Mouse (Mus musculus): ENCODE data around the gene Rbm14. TPM values are rescaled to one million over a fixed set of nuclear protein-coding genes. Genes with fewer than 3 reads are reported as not detected.
"Not testable (repeated sequence)": the region's sequence is repeated elsewhere in the genome, so short reads cannot be mapped to it uniquely, and the experiment has no call there.

Gene Rbm14
- polyA plus RNA-seq, 1 experiment from 2014 or later: 110 TPM

GRCm38 (mm10) chr19:4782891-4783290, 28.5 kb downstream of the Rbm14 start:
- no peak for ATAC-seq (ENCODE audit: insufficient number of reproducible peaks, insufficient read depth, low FRiP score, low TSS enrichment)

GRCm38 (mm10) chr19:4772785-4773184, 38.6 kb downstream of the Rbm14 start:
- Histone ChIP-seq H3K4me1 (no peaks in the 10 kb centered on the region), H3K9me3 (no peaks in the 10 kb centered on the region), H3K4me3 (no peak overlapping the region), H3K27ac (no peak overlapping the region), H3K27me3 (no peaks in the 10 kb centered on the region), H3K9ac (no peak overlapping the region), H3K36me3 (peaks cover 73% of the 10 kb centered on the region), H3K4me2 (replicated peaks) (no peak overlapping the region)
- ATAC-seq (ENCODE audit: insufficient number of reproducible peaks, insufficient read depth, low FRiP score, low TSS enrichment): no peak
- 82% methylated on average over 3 of the region's 3 CpGs for WGBS

More at GRCm38 (mm10) chr19:4782891-4783290, 28.5 kb downstream of the Rbm14 start:
- WGBS: 88% methylated on average over 2 of the region's 2 CpGs
- Histone ChIP-seq H3K9ac (no peak overlapping the region), H3K27ac (no peak overlapping the region), H3K4me3 (no peak overlapping the region), H3K9me3 (no peaks in the 10 kb centered on the region), H3K36me3 (peaks cover 78% of the 10 kb centered on the region), H3K4me1 (peaks cover 5% of the 10 kb centered on the region), H3K4me2 (replicated peaks) (no peak overlapping the region), H3K27me3 (no peaks in the 10 kb centered on the region)

GRCm38 (mm10) chr19:4767507-4768148, 43.8 kb downstream of the Rbm14 start:
- no peak overlapping the region for H3K4me2 ChIP-seq (replicated peaks)
- ATAC-seq (ENCODE audit: insufficient number of reproducible peaks, insufficient read depth, low FRiP score, low TSS enrichment): no peak
- no peak overlapping the region for H3K9ac ChIP-seq
- peaks cover 71% of the 10 kb centered on the region for H3K36me3 ChIP-seq
- no peaks in the 10 kb centered on the region for H3K4me1 ChIP-seq
- no peaks in the 10 kb centered on the region for H3K9me3 ChIP-seq
- H3K4me3 ChIP-seq: no peak overlapping the region
- 91% methylated on average over 12 of the region's 12 CpGs for WGBS
- H3K27me3 ChIP-seq: no peaks in the 10 kb centered on the region
- no peak overlapping the region for H3K27ac ChIP-seq

- no peak for ATAC-seq (ENCODE audit: insufficient number of reproducible peaks, insufficient read depth, low FRiP score, low TSS enrichment)
- H3K36me3 ChIP-seq: peaks cover 48% of the 10 kb centered on the region
- WGBS: 64% methylated on average over 1 of the region's 1 CpGs
- H3K4me3 ChIP-seq: no peak overlapping the region
- H3K27ac ChIP-seq: no peak overlapping the region
- H3K27me3 ChIP-seq: no peaks in the 10 kb centered on the region
- H3K9me3 ChIP-seq: no peaks in the 10 kb centered on the region
- no peak overlapping the region for H3K4me2 ChIP-seq (replicated peaks)
- H3K4me1 ChIP-seq: peaks cover 13% of the 10 kb centered on the region
- H3K9ac ChIP-seq: no peak overlapping the region
These were observed 48.6 kb downstream of the Rbm14 start for GRCm38 (mm10) chr19:4762876-4763275.

- WGBS: 93% methylated on average over 8 of the region's 8 CpGs
- ATAC-seq (ENCODE audit: insufficient number of reproducible peaks, insufficient read depth, low FRiP score, low TSS enrichment); H3K27me3 ChIP-seq; H3K9ac ChIP-seq; H3K9me3 ChIP-seq; H3K4me3 ChIP-seq; H3K27ac ChIP-seq; H3K4me2 ChIP-seq (replicated peaks): not testable (repeated sequence)
- peaks cover 33% of the 10 kb centered on the region for H3K36me3 ChIP-seq
- peaks cover 18% of the 10 kb centered on the region for H3K4me1 ChIP-seq
These were observed 50.9 kb downstream of the Rbm14 start for GRCm38 (mm10) chr19:4760544-4760943.

- Histone ChIP-seq H3K36me3 (peaks cover 16% of the 10 kb centered on the region), H3K4me3 (peak overlapping the region; percentile 66), H3K27me3 (no peaks in the 10 kb centered on the region), H3K4me1 (peaks cover 18% of the 10 kb centered on the region), H3K9ac (peak overlapping the region; percentile 87), H3K27ac (peak overlapping the region; percentile 97), H3K4me2 (replicated peaks) (peak overlapping the region; percentile 68), H3K9me3 (no peaks in the 10 kb centered on the region)
- ATAC-seq (ENCODE audit: insufficient number of reproducible peaks, insufficient read depth, low FRiP score, low TSS enrichment): no peak
- 5% methylated on average over 9 of the region's 9 CpGs for WGBS
These were observed 54.5 kb downstream of the Rbm14 start for GRCm38 (mm10) chr19:4756921-4757320.

GRCm38 (mm10) chr19:4756193-4756911, 55.1 kb downstream of the Rbm14 start, which contains the start of gene Rbm4b:
Gene Rbm4b, plus strand, starts transcription at chr19:4756497.
- peak within 1 kb of the TSS; percentile 68 for H3K4me2 ChIP-seq (replicated peaks)
- peak within 1 kb of the TSS; percentile 97 for H3K27ac ChIP-seq
- under 1% methylated on average over 65 of the region's 65 CpGs for WGBS
- no peaks in the 10 kb centered on the region for H3K9me3 ChIP-seq
- peak within 1 kb of the TSS; percentile 66 for H3K4me3 ChIP-seq
- peak within 1 kb of the TSS; percentile 87 for H3K9ac ChIP-seq
- peaks cover 18% of the 10 kb centered on the region for H3K4me1 ChIP-seq
- peak; percentile 93 for ATAC-seq (ENCODE audit: insufficient number of reproducible peaks, insufficient read depth, low FRiP score, low TSS enrichment)
- peaks cover 12% of the 10 kb centered on the region for H3K36me3 ChIP-seq
- H3K27me3 ChIP-seq: no peaks in the 10 kb centered on the region

GRCm38 (mm10) chr19:4755565-4756192, 55.8 kb downstream of the Rbm14 start:
- Histone ChIP-seq H3K27ac (peak overlapping the region; percentile 97), H3K4me1 (peaks cover 14% of the 10 kb centered on the region), H3K36me3 (peaks cover 8% of the 10 kb centered on the region), H3K9me3 (no peaks in the 10 kb centered on the region), H3K4me3 (peak overlapping the region; percentile 66), H3K9ac (peak overlapping the region; percentile 55), H3K27me3 (no peaks in the 10 kb centered on the region), H3K4me2 (replicated peaks) (peak overlapping the region; percentile 68)
- WGBS: under 1% methylated on average over 10 of the region's 10 CpGs
- 0 out of 2 replicates have a peak, but pooled peaks have one; percentile 54 for ATAC-seq (ENCODE audit: insufficient number of reproducible peaks, insufficient read depth, low FRiP score, low TSS enrichment)

Other genes starting within 250 kb of the Rbm14 start
- gene Lrfn4, start 196.0 kb downstream of the Rbm14 start, polyA plus RNA-seq (2016; fragmentation: Nextera tagmentation; extraction: Ambion mirVana): 15.1 and 16.3 TPM in 2 replicates
- gene Rce1, start 186.0 kb downstream of the Rbm14 start, polyA plus RNA-seq (2016; fragmentation: Nextera tagmentation; extraction: Ambion mirVana): 64.6 and 67.9 TPM in 2 replicates
- 4.7 and 7.7 TPM in 2 replicates for gene Gm960, start 113.0 kb downstream of the Rbm14 start, polyA plus RNA-seq (2016; fragmentation: Nextera tagmentation; extraction: Ambion mirVana)
- gene Sptbn2, start 100.5 kb downstream of the Rbm14 start, polyA plus RNA-seq (2016; fragmentation: Nextera tagmentation; extraction: Ambion mirVana): 5.2 and 6.1 TPM in 2 replicates
- gene Rbm4b, start 55.1 kb downstream of the Rbm14 start, polyA plus RNA-seq (2016; fragmentation: Nextera tagmentation; extraction: Ambion mirVana): 112 and 118 TPM in 2 replicates
- 86.8 and 89.3 TPM in 2 replicates for gene Rbm4, start 17.7 kb downstream of the Rbm14 start, polyA plus RNA-seq (2016; fragmentation: Nextera tagmentation; extraction: Ambion mirVana)
- 34.2 and 45.1 TPM in 2 replicates for gene Gm21992, start within 50 bp of the Rbm14 start, polyA plus RNA-seq (2016; fragmentation: Nextera tagmentation; extraction: Ambion mirVana)
- gene Ccs, start 27.7 kb upstream of the Rbm14 start, polyA plus RNA-seq (2016; fragmentation: Nextera tagmentation; extraction: Ambion mirVana): 53.8 and 57.3 TPM in 2 replicates
- 0.18 and 0.24 TPM in 2 replicates for gene Ccdc87, start 27.7 kb upstream of the Rbm14 start, polyA plus RNA-seq (2016; fragmentation: Nextera tagmentation; extraction: Ambion mirVana)
- 37.6 and 45.1 TPM in 2 replicates for gene Ctsf, start 43.5 kb upstream of the Rbm14 start, polyA plus RNA-seq (2016; fragmentation: Nextera tagmentation; extraction: Ambion mirVana)
- 6.0 and 6.8 TPM in 2 replicates for gene Actn3, start 66.3 kb upstream of the Rbm14 start, polyA plus RNA-seq (2016; fragmentation: Nextera tagmentation; extraction: Ambion mirVana)
- gene Zdhhc24, start 67.0 kb upstream of the Rbm14 start, polyA plus RNA-seq (2016; fragmentation: Nextera tagmentation; extraction: Ambion mirVana): 12.0 and 12.1 TPM in 2 replicates
- 5.6 and 5.7 TPM in 2 replicates for gene Bbs1, start 95.0 kb upstream of the Rbm14 start, polyA plus RNA-seq (2016; fragmentation: Nextera tagmentation; extraction: Ambion mirVana)
- gene Dpp3, start 116.7 kb upstream of the Rbm14 start, polyA plus RNA-seq (2016; fragmentation: Nextera tagmentation; extraction: Ambion mirVana): 144 and 147 TPM in 2 replicates
- 3.2 and 3.7 TPM in 2 replicates for gene Peli3, start 131.5 kb upstream of the Rbm14 start, polyA plus RNA-seq (2016; fragmentation: Nextera tagmentation; extraction: Ambion mirVana)
- 141 and 142 TPM in 2 replicates for gene Mrpl11, start 150.5 kb upstream of the Rbm14 start, polyA plus RNA-seq (2016; fragmentation: Nextera tagmentation; extraction: Ambion mirVana)
- gene Npas4, start 178.7 kb upstream of the Rbm14 start, polyA plus RNA-seq (2016; fragmentation: Nextera tagmentation; extraction: Ambion mirVana): 0.08 TPM in 1 of 2 replicates, not detected in the other
- gene Slc29a2, start 212.2 kb upstream of the Rbm14 start, polyA plus RNA-seq (2016; fragmentation: Nextera tagmentation; extraction: Ambion mirVana): 4.7 and 5.1 TPM in 2 replicates
- gene B4gat1, start 227.2 kb upstream of the Rbm14 start, polyA plus RNA-seq (2016; fragmentation: Nextera tagmentation; extraction: Ambion mirVana): 46.4 and 48.1 TPM in 2 replicates
- gene AC124502.3, start 227.3 kb upstream of the Rbm14 start, polyA plus RNA-seq (2016; fragmentation: Nextera tagmentation; extraction: Ambion mirVana): 3.5 and 4.7 TPM in 2 replicates
- gene Brms1, start 229.7 kb upstream of the Rbm14 start, polyA plus RNA-seq (2016; fragmentation: Nextera tagmentation; extraction: Ambion mirVana): 38.4 and 45.4 TPM in 2 replicates
- 1.8 and 2.4 TPM in 2 replicates for gene Rin1, start 238.8 kb upstream of the Rbm14 start, polyA plus RNA-seq (2016; fragmentation: Nextera tagmentation; extraction: Ambion mirVana)